Mouse (Mus musculus): ENCODE measurements around the gene Akap4. TPM values are rescaled to one million over a fixed set of nuclear protein-coding genes. Genes with fewer than 3 reads are reported as not detected.

Akap4 gene
- total RNA-seq (2014; rRNA removed): not detected in 2 replicates
- polyA plus RNA-seq (2015; fragmentation: Nextera tagmentation; extraction: Ambion mirVana): not detected in 2 replicates

DNA sequence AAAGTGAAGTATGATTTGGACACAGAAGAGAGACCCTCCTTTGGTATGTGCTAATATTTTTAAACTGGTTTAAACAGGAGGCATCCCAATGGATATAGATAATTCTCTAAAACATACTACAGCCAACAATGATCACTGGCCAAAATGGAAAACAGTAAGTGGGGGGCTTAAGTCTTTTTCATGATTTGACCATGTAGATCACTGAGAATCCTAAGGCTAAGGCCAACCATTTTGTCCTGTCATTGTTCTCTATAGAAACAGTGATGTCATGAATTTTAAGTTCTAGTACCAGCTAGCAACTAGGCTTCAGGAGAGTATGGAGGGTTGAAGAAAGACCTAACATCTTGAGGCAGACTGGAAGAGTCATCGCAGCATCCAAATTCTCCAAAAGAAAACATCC lies at the start of gene Akap4:
Akap4 (plus strand) TSS at position 301 of the 400 bp plus-strand sequence.
- no peak for DNase-seq (ENCODE audit: low spot score)

DNA sequence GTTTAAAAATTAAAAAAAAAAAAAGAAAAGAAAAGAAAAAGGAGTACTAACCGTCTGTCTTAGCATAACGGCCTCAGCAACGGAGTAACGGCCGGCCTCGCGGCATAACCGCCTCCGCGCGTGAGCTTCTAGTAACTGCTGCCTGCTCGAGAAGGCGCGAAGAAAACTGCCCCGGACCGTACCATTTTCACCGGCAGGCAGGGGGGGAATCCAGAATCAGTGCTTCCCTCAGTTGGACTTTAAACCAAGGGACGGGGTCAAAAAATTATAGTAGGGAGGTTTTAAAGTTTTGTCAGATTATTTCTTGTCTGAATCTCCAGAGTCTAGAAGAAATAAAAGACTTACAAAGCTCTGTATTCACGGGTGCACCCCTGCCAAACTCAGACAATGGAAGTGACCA lies 25.8 kb upstream of the Akap4 start, which contains the start of gene Ccnb3:
Ccnb3 (minus strand) TSS at position 101 of the 400 bp plus-strand sequence.
- Histone ChIP-seq H3K9ac (replicated peaks; ENCODE audit: low read length, poor library complexity, severe bottlenecking) (no peak within 1 kb of the TSS), H3K9me3 (ENCODE audit: low read length) (no peaks in the 10 kb centered on the region), H3K27me3 (ENCODE audit: insufficient read depth, low read length) (no peaks in the 10 kb centered on the region), H3K4me3 (ENCODE audit: low read depth, low read length) (no peak within 1 kb of the TSS), H3K4me1 (ENCODE audit: insufficient read depth, low read length) (no peaks in the 10 kb centered on the region), H3K36me3 (ENCODE audit: insufficient read depth, low read length) (no peaks in the 10 kb centered on the region), H3K4me2 (ENCODE audit: low read depth, low read length, poor library complexity, severe bottlenecking) (no peak within 1 kb of the TSS), H3K27ac (ENCODE audit: low read depth, low read length) (no peak within 1 kb of the TSS)
- TF ChIP-seq CTCF (IDR thresholded peaks at IDR 0.05): no peak
- DNase-seq (ENCODE audit: low spot score) (no peak), ATAC-seq (ENCODE audit: low FRiP score) (no peak)
- 93% methylated on average over 19 of the region's 19 CpGs for WGBS

More for the DNA sequence above, at the start of gene Akap4:
- no peak for TF ChIP-seq CTCF (IDR thresholded peaks at IDR 0.05)
- Histone ChIP-seq H3K27ac (ENCODE audit: low read depth, low read length) (no peak within 1 kb of the TSS), H3K36me3 (ENCODE audit: insufficient read depth, low read length) (no peaks in the 10 kb centered on the region), H3K4me2 (ENCODE audit: low read depth, low read length, poor library complexity, severe bottlenecking) (no peak within 1 kb of the TSS), H3K9ac (replicated peaks; ENCODE audit: low read length, poor library complexity, severe bottlenecking) (no peak within 1 kb of the TSS), H3K9me3 (ENCODE audit: low read length) (no peaks in the 10 kb centered on the region), H3K4me1 (ENCODE audit: insufficient read depth, low read length) (no peaks in the 10 kb centered on the region), H3K4me3 (ENCODE audit: low read depth, low read length) (no peak within 1 kb of the TSS), H3K27me3 (ENCODE audit: insufficient read depth, low read length) (no peaks in the 10 kb centered on the region)
- 93% methylated on average over 1 of the region's 1 CpGs for WGBS
- ATAC-seq (ENCODE audit: low FRiP score): no peak

- no peaks in the 10 kb centered on the region for H3K9me3 ChIP-seq (ENCODE audit: low read length)
- no peaks in the 10 kb centered on the region for H3K4me1 ChIP-seq (ENCODE audit: insufficient read depth, low read length)
- TF ChIP-seq CTCF (IDR thresholded peaks at IDR 0.05): no peak
- no peak overlapping the region for H3K4me2 ChIP-seq (ENCODE audit: low read depth, low read length, poor library complexity, severe bottlenecking)
- DNase-seq (ENCODE audit: low spot score) (no peak), ATAC-seq (ENCODE audit: low FRiP score) (no peak)
- no peaks in the 10 kb centered on the region for H3K36me3 ChIP-seq (ENCODE audit: insufficient read depth, low read length)
- no peak overlapping the region for H3K9ac ChIP-seq (replicated peaks; ENCODE audit: low read length, poor library complexity, severe bottlenecking)
- H3K4me3 ChIP-seq (ENCODE audit: low read depth, low read length): no peak overlapping the region
- H3K27me3 ChIP-seq (ENCODE audit: insufficient read depth, low read length): no peaks in the 10 kb centered on the region
- no peak overlapping the region for H3K27ac ChIP-seq (ENCODE audit: low read depth, low read length)
Measured at GRCm38 (mm10) chrX:7057056-7057455, 10.3 kb upstream of the Akap4 start.

DNA sequence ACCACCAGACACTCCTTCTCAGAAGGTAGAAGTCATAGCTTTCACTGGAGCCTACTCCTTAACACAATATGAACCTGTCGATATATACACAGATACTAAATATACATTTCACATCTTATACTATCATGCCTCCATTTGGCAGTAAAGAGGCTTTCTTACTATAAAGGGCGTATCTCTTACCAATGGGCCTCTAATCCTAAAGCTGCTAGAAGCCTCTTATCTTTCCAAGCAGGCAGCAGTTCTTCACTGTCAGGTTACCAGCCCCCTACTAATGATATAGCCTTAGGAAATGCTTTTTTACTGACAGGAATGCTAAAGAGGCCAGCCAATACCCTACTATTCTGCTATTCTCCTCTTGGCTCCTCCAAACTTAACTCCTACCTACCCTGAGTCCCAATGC lies 9.7 kb upstream of the Akap4 start:
- no peak for TF ChIP-seq CTCF (IDR thresholded peaks at IDR 0.05)
- H3K9me3 ChIP-seq (ENCODE audit: low read length): no peaks in the 10 kb centered on the region
- 52% methylated on average over 2 of the region's 2 CpGs for WGBS

DNA sequence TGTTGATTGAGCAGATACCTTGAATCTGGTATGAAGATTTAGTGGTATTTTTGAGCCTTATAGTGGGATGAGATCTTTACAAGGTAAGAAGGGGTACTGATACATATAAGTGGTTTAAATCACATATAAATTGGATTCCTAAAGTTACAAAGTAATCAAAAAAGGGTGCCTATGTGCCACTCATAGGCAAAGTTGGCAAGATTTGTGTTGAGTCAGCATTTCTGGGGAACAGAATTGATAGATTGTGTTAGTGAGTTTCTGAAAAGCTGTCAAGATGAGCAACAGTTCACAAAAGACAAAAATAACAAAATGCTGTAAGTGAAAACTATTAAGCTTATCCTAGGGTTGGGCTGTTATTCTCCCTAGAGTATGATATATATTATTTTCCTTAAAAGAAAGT lies 3.2 kb upstream of the Akap4 start:
- no peak for ATAC-seq (ENCODE audit: low FRiP score)
- TF ChIP-seq CTCF (IDR thresholded peaks at IDR 0.05): no peak
- Histone ChIP-seq H3K4me2 (ENCODE audit: low read depth, low read length, poor library complexity, severe bottlenecking) (no peak overlapping the region), H3K9me3 (ENCODE audit: low read length) (no peaks in the 10 kb centered on the region), H3K9ac (replicated peaks; ENCODE audit: low read length, poor library complexity, severe bottlenecking) (no peak overlapping the region), H3K4me1 (ENCODE audit: insufficient read depth, low read length) (no peaks in the 10 kb centered on the region), H3K36me3 (ENCODE audit: insufficient read depth, low read length) (no peaks in the 10 kb centered on the region), H3K4me3 (ENCODE audit: low read depth, low read length) (no peak overlapping the region), H3K27me3 (ENCODE audit: insufficient read depth, low read length) (no peaks in the 10 kb centered on the region), H3K27ac (ENCODE audit: low read depth, low read length) (no peak overlapping the region)
- no peak for DNase-seq (ENCODE audit: low spot score)

More for the DNA sequence above, 9.7 kb upstream of the Akap4 start:
- H3K9ac ChIP-seq (replicated peaks; ENCODE audit: low read length, poor library complexity, severe bottlenecking): no peak overlapping the region
- H3K27ac ChIP-seq (ENCODE audit: low read depth, low read length): no peak overlapping the region
- H3K27me3 ChIP-seq (ENCODE audit: insufficient read depth, low read length): no peaks in the 10 kb centered on the region
- no peaks in the 10 kb centered on the region for H3K36me3 ChIP-seq (ENCODE audit: insufficient read depth, low read length)
- no peak for DNase-seq (ENCODE audit: low spot score)
- H3K4me1 ChIP-seq (ENCODE audit: insufficient read depth, low read length): no peaks in the 10 kb centered on the region
- no peak overlapping the region for H3K4me3 ChIP-seq (ENCODE audit: low read depth, low read length)
- no peak for ATAC-seq (ENCODE audit: low FRiP score)
- no peak overlapping the region for H3K4me2 ChIP-seq (ENCODE audit: low read depth, low read length, poor library complexity, severe bottlenecking)

DNA sequence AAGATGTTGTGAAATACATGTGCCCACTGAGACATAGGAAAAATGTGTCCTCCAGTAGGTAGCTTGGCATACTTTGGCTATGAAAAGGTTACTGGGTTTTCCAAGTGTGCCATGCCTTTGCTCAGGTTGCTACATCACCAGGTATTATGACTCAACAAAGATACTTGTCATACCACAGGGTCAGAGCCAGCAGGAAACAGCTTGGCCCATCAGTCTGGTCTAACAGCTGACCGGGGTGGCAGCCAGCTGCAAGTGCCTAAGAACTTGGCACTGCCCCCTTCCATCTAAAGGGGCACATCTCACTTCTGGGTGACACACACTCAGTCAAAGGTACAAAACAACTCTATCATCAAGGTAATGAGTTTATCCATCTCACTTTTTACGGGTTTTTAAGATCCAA lies 683 bp downstream of the Akap4 start:
- no peak overlapping the region for H3K4me2 ChIP-seq (ENCODE audit: low read depth, low read length, poor library complexity, severe bottlenecking)
- no peak for TF ChIP-seq CTCF (IDR thresholded peaks at IDR 0.05)
- H3K27me3 ChIP-seq (ENCODE audit: insufficient read depth, low read length): no peaks in the 10 kb centered on the region
- H3K4me1 ChIP-seq (ENCODE audit: insufficient read depth, low read length): no peaks in the 10 kb centered on the region
- no peaks in the 10 kb centered on the region for H3K36me3 ChIP-seq (ENCODE audit: insufficient read depth, low read length)
- ATAC-seq (ENCODE audit: low FRiP score) (no peak), DNase-seq (ENCODE audit: low spot score) (no peak)
- H3K4me3 ChIP-seq (ENCODE audit: low read depth, low read length): no peak overlapping the region
- H3K9ac ChIP-seq (replicated peaks; ENCODE audit: low read length, poor library complexity, severe bottlenecking): no peak overlapping the region
- H3K27ac ChIP-seq (ENCODE audit: low read depth, low read length): no peak overlapping the region
- 73% methylated on average over 2 of the region's 2 CpGs for WGBS
- H3K9me3 ChIP-seq (ENCODE audit: low read length): no peaks in the 10 kb centered on the region
